Mouse (Mus musculus) cerebellum, adult 11 months (tissue): Measurements from ENCODE around the gene Maml3.

Source experiments
- DNase-seq: peaks from one replicate; pipeline ENCODE4 v3.0.0; 2022

The Maml3 gene

DNA sequence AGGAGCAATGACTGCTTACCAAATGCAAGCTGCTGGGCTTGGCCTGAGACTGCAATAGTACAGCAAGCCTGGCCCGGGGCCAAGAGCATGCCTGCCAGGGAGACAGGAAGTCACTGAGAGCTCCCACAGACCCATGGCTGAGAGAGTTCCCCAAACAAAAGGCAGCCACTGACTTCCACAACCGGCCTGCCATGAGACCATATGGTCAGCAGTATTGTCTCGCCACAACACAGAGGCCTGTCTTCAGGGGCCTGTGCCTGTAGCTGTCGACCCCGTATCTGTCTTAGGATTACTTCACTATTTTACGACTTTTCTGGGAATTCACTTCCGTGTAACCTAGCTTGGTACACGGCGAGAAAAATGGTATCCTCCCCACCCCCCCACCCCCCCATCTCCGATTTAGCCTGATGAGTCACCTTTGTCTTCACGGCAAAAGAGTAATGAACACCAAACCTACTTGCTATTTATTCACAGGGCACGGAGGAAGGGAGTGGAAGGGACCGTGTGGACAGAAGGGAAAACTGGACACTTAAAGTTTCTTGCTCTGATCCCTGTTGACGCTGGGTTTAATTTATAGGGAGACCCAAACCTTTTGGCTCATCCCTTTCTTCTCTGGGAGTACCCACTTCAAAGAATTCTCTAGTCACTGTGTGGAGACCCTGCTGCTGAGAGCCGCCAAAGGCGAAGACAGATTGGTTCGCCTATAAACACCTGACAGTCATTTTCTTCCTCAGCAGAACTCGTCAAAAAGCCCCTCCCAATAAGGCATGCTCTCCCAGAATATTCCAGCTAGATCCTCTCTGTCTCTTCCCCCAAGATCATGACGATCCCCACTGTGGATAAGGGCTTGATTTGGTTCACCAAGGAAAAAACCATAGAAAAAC is 16.2 kb downstream of the Maml3 start:
- peak; percentile 99 for DNase-seq

DNA sequence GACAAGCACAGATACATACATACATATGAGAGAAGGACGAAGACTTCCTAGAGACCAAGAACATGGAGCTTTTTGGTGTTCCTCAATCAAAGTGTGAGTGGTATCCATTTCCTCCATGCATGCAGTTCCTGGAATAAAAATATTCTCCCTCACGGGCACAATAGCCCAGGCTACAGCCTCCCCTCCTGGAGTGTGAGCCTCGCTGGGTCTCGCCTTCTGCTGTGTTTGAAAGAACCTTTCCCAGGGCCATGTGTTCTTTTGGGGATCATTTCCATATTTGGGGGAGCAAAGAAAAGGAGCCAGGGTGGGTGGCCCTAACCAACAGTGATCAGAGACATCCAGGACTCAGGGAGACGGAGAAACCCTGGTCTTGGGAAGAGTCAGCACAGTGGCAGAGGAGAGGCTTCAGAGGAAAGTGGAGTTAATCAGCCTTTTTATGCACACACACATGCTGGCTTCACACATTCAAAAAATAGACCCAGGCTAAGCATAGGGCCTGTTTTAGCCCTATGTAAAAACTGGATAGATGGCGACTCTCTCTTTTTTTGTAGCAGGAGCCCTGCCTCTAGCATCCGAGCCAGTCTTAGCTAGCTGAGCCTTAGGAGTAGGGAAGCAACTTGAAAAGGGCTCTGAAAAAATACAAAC is 17.1 kb downstream of the Maml3 start:
- no peak for DNase-seq

DNA sequence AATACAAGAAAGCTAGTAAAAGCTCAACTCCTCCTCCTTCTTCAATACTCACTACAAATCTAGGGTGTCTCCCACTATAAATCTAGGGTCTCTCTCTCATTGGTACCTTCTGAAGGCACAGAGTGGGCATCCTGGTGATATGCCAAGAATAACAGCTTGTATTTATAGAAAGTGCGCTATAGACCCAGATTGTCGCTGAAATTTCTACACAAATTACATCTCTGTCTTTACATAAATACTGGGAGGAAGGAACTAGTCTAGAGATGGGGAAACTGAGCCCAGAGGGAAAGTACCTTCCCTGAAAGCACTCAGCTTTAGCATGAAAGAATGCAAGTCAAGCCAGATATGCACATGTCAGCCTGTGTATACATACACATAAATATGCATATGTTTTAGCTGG is 26.1 kb downstream of the Maml3 start:
- no peak for DNase-seq

DNA sequence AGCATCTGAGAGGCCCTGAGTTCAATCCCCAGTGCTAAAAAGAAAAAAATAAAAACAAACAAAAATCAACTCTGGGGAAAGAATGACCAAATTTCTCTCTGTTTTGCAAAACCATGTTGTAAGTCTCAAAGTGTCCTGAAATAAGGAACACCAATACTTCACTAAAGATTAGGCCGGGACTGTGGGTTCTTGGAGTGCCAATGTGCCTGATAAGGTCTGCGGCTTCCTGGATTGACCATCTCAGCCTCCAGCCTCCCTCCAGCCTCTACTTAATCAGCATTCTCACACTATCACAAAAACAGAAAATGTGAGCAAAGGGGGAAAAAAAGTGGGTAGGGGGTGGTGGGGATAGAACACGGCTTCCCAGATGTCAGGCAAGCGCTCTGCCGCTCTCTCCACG is 30.9 kb downstream of the Maml3 start:
- no peak for DNase-seq

DNA sequence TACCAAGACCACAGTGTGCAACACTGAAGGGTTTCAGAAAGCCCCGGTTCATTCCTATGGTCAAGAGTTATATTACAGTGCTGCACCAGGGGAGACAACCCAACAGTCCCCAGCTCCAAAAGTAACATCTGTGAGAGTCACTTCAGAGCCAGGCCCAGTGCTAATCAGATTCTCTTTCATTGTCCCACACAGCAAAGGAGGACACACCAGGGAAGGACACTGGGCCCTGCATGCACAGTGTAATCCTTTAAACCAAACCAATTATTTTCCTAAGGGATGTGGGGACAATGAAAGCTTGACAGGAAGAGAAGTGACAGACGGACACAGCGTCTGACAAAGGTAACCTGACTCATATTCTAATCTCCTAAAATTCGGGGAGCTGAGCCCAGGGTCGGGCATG is 32.9 kb downstream of the Maml3 start:
- DNase-seq: no peak

DNA sequence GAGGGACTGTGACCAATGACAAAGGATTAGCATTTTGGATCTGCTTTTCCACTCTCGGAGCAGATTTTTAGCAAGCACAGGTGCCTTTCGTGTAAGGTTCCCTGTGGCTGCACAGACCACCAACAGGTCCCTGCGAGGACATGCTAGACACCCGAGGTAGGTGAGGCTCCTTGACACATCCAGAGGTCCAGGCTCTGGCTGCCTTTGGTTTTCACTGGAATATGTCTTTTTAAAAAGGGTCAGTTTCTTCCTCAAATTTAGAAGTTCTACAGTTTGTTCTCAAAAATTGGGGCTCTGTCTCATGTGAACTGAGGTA is 34.8 kb downstream of the Maml3 start:
- DNase-seq: no peak

DNA sequence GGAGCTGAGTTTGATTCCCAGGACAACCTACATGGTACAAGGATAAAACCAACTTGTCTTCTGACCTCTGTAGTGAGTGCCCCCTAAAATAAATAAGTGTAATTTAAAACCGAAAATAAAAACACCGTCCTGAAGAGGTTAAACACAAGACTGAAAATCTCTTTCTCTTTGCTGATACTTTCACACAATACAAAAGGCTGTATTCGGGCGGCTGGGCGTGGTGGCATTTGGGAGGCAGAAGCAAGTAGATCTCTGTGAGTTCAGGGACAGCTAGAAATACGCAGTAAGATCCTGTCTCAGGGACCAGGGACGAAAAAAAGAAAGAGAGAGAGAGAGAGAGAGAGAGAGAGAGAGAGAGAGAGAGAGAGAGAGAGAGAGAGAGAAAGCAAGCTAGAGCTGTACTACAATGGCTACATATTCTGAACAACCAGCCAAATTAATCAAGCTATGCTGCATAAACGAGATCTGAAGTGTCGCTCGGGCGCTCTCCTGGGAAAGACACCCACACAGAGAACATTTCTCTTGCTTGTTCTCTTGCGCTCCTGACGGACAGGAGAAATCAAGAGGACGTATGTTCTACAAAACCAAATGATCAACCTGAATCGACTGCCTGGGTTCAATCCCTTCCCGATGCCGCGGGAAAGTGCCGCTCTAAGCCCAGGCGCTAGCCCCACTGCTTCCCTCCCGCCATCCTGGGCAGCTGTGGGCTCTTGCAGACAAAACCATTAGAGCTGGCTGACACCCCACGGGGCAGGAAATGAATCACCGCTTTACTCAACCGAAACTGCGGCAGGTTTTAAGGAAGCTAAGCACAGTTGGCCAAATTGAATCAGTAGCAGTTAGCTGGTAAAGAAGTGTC is 35.3 kb downstream of the Maml3 start:
- DNase-seq: peak; percentile 47

DNA sequence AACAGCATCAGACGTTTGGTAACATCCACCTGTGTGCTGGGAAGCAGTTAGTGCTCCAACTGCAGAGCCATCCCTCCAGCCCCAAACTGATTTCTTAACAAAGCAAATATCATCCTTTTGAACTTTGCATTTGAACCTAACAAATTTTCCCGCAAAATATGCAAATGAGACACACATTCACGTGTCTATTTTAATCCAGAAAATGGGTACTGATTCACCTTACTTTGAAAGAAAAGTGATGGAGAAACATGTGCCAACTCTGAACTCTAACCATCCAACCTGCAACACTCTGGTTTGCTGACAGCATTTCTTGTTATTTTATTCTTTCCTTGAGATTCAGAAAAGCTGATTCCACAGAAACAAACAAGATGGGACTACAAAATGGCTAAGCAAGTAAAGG is 36.0 kb downstream of the Maml3 start:
- no peak for DNase-seq

DNA sequence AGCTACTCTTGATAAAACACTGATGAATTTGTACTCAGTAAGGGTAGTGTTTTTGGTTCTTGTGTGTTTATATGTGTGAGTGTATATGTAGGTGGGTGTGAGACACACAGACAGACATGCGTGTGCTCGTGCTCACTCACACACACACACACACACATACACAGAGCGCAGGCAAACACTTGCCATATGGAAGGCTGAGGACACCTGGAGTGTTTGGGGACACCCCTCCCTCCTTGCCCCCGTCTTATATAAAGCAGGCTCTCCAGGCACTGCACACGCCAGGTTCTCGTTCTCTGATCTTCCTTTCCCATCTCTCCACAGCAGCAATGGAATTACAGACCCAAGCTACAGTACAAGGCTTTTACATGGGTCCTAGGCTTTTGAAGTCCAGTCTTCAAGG is 37.7 kb downstream of the Maml3 start:
- peak; percentile 33 for DNase-seq

DNA sequence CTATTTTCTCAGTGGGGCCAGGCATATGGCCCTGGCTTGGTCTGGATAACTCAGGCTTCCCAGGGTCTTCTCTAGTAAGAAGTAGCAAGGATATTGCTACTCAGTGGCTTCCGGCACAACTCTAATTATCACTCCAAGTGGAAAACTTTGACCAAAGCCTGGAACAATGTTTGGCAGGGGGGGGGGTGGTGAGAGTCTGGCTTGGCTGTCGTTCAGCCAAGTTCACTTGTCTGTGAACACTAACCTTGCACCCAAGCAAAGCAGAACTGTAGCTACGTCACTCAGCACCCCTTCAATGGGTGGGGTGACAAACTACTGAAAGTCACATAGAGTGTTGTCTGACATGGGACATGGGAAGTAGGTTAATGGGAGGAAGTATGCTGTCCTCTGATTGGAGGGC is 38.7 kb downstream of the Maml3 start:
- no peak for DNase-seq

DNA sequence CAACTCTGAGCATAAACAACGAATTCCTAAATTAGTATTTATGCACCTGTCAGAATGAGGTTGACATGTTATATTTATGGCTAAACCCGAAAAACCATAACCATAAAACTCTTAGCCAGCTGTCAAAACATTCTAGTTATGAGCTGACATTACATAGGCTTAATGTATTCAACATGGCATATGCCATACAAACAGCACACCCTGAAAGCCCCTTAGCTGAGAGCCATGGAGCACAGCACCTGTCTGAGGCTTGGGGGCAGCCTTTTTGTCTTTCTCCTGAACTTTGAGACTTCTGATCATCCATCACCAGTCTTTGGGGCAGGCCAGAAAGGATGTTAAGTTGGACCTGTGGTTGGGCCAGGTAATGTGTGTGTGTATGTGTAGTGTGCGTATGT is 41.6 kb downstream of the Maml3 start:
- DNase-seq: no peak

DNA sequence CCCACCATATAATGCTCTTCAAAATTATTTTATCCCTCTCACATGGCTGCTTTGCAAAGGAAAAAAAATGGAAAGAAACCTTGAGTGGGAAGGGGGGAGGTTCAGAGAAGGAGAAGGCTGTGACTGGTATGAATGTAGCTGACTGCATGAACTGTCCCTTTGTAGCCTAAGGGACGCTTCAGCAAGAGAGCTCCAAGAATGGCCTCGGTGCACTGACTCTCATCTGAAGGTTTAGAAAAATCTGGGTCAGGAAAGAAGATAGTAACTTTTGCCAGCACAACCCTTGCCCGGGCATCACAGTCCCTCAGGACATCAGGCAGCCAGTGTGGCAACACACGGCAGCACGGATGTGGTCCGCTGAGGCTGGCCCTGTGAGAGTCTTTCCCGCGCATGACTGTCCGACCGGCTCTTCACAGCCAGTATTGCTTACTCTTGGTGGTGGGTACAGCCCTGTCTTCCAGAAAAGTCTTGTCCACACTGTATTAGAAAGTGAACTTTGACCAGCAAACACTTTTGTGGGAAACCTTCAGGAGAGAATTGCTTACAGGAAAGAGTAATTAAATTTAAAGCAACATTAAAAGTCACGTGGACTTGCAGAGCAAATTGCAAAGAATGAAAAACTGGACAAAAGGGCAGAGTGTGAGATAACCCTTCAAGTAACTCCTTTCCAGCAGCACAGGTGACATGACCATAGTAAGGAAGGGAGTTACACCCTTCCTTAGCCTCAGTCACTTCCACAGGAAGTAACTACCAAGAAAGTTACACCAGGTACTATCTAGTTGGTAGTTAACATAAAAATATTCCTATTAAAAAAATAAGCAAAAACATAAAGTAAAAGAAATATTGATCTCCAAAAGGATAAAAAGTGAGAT is 42.3 kb downstream of the Maml3 start:
- DNase-seq: no peak

DNA sequence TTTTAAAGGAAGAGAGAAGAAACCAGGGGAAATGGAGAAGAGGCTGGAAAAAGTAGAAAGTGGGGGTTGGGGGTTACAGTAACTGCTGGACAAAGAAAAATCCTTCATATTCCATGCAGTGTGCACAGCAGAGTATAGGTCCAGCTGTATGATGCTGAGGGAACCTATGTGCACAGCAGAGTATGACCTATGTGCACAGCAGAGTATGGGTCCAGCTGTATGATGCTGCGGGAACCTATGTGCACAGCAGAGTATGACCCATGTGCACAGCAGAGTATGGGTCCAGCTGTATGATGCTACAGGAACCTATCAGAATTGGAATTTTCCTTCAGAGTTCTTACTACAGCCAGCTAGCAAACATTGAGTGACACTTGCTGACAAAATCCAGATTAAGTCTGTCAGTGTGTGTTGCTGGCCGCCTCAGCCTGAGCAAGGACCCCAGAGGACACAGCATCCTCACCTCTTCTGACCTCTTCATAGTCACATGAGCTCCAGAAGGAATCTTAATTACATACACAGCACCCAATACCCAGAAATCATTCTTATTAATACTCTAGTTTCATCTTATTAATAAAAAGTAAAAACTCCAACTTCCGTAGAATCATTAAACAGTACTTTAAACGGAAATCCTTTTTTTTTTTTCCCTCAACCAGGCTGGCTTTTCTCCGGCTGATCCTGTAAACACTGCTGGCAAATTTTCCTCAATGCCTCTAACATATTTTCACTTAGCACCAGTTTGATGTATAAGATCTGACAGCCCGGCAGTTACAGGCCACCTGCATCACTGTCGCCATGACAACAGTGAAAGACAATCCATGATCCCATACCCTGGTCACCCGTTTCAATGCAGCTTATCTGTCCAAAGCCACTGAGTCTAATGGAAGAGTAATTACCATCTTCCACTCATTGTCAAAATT is 43.1 kb downstream of the Maml3 start:
- DNase-seq: no peak

DNA sequence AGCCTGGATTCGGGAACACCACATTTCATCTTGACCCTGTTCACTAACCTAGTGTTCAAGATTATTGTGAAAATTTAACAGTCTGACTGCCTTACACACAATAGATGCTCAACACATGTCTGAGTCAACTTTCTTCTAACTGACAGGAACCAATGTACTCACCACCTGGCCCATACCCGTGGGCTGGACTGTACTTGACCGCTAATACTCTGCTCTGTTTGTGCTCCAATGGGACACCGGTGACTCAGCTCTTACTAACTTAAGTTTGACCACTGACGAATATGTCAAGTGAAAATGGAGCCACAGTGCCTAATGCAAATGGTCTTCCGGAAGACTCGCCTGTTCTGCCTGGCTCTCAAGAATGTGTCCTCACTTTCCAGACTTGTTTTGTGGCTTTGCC is 44.0 kb downstream of the Maml3 start:
- DNase-seq: no peak

DNA sequence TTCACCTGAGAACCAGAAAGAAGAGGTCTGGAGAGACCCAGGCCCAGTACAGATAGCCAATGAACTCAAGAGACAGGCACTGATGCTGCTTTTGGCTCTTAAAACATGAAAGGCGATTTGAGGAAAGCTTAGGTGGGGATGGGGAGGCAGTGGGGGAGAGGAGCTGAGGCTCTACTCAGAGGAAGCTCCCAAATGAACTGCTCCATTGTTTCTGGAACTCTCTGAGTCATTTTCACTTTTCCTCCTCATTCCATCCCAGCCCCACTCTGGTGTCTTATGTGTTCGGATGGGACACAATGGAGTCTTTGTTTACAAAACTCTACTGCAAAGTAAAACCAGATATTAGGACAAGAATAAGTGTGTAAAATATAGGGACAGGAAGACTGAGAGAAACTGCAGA is 53.1 kb downstream of the Maml3 start:
- DNase-seq: no peak

DNA sequence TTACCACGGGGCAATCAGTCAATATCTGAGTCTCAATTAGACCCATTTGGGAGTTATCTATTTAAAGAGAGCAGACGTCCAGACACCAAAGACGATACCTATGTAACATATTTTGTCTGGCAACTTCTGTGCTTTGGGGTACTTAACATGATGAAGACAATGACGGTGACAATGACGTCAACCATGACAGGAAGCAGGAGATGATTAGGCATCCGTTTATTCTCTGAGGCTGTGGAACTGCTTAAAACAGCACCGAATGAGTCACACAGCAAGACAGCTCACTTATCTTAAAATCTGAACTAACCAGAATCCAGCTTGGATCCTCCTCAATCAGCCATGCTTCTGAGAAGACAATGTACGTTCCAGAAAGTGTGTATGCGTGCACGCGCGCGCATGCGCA is 56.8 kb downstream of the Maml3 start:
- no peak for DNase-seq

DNA sequence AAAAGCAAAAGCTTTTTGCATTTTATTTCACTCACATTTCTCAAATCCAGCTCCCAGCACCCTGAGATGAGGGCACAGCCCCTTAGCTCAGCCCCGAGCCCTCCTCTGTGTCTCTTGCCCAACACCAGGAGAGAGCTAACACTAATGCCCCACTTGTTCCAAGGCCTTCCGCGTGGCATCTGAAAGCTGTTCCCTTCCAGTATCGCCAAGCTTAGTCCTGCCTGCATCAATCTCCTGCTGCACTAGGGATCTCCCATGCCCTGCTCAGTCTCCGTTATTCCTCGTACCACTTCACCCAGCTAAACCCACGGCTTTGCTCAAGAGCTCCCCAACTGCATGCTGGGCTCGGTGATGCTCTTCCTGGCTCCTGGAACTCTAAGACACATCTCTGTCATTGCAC is 57.3 kb downstream of the Maml3 start:
- DNase-seq: no peak

DNA sequence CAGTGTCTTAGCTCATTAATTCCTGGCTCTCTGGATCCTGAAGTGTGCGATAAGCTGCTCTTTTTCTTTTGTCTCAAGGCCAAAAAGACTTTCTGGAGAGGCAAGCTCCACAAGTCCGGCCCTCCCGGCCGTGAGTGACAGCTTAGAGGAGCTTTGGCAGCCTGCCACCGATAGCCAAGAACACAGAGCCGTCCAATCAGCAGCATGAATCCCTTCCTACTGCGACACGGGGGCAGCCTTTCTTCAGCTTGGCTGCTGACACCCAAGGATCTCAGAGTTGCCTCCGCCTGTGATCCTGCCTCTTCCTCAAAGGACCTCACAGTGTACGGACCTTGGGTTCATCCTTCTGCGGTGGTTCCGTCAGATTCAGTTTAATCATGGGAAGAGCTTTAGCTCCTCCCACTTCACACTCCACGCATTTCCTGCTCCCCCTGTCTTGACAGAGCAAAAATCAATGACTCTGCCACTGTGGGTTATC is 57.9 kb downstream of the Maml3 start:
- DNase-seq: peak; percentile 90

DNA sequence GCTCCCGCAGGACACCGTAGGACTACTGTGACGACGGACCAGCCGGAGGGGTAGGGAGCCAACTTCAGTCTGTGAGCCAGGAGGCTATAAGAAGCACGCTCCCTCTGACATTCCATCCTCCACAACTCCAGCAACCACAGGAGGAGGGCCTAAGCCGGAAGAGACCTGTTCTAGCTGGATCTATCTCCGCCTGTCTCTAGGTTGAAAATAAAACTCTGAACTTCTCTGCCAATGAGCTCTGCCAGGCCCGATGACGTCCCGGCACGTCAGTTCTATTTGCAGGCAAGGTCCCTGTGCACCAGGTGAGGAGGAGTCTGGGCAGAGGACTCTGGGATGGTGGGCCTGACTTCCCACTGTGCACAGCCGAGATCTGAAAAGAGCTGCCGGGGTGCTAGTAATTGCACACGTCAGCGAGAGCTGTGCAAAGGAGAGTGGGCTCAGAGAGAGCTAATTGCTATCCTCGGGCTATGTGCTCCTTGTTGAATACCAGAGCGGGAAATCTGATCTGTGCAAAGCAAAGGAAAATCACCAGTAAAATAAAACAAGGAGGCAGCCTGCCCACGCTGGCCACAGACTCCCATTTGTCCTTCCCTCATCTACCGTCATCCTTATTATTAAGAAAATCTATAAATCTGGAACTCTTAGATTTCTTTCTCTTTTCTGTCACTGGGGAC is 58.7 kb downstream of the Maml3 start:
- DNase-seq: peak; percentile 77

DNA sequence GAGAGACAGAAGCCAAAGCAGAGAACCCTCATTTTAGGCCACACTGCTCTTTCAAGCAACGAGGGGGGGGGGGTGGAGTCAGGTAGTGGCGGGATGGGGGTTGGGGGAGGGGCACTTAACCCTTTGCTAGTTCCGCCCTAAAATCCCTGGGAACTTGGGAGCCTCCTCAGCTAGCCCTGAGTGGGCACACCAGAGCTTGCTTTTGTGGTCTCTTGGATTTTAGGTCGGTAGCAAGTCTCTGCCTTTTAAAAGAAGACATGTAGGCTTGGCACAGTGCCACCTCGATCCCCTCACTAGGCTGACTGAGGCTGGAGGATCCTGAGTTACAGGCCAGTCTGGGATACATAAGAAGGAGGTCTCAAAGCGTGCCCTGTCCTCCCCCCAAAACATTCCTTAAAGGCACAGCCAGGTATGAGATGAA is 59.6 kb downstream of the Maml3 start:
- peak; percentile 47 for DNase-seq

DNA sequence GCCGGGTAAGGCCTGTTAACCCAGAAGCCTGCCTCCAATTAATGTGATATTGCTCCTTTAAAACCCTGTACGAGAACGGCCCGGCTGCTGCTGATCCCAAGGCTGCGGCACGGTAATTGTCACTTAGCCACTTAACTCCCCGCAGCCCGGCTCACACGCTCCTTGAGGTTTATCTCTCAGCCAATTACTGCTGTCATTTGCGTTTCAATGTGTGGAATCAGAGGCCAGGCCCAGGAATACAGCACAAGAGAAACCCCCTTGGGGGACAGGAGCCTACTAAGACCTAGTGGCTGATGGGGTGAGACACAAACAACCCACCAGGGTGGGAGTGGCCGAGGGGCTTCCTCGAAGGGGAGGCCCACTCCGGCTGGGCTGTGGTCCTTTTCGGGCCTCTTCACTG is 60.2 kb downstream of the Maml3 start:
- DNase-seq: peak; percentile 31
